Mouse (Mus musculus) effector memory CD4-positive, alpha-beta T cell, adult 5 months (primary cell): ENCODE measurements around the gene Actr3b. TPM values are rescaled to one million over a fixed set of nuclear protein-coding genes. Genes with fewer than 3 reads are reported as not detected.

ENCODE experiments used
- polyA plus RNA-seq: library from polyadenylated mRNA; unstranded; fragments of 100-300 nt; shearing (Covaris generic); gene quantifications from one replicate; pipeline ENCODE4 v1.2.1, GENCODE M21; 2017

Gene Actr3b
- polyA plus RNA-seq = 1.7 TPM

GRCm38 (mm10) chr5:25759460-25760409 is at the start of gene Actr3b:
Gene Actr3b (plus strand): TSS chr5:25759997.

Other genes starting within 250 kb of the Actr3b start
- not detected for gene Cct8l1, start 243.9 kb upstream of the Actr3b start, polyA plus RNA-seq
- 6.6 TPM for gene Xrcc2, start 54.2 kb upstream of the Actr3b start, polyA plus RNA-seq
- not detected for gene Gm21663, start 182.4 kb downstream of the Actr3b start, polyA plus RNA-seq
- not detected for gene Gm21671, start 194.4 kb downstream of the Actr3b start, polyA plus RNA-seq
- not detected for gene Gm21680, start 212.7 kb downstream of the Actr3b start, polyA plus RNA-seq
- gene Gm21698, start 228.7 kb downstream of the Actr3b start, polyA plus RNA-seq = not detected
- gene Gm1979, start 244.8 kb downstream of the Actr3b start, polyA plus RNA-seq = not detected